Mouse (Mus musculus): Measurements from ENCODE around the gene Dock2. TPM values are rescaled to one million over a fixed set of nuclear protein-coding genes. Genes with fewer than 3 reads are reported as not detected.

Gene Dock2
- total RNA-seq, 2 experiments from 2014 or later, result 1.9 to 6.0 TPM

- no peak for DNase-seq
Observed at GRCm38 (mm10) chr11:34769946-34770345, 13.7 kb downstream of the Dock2 start.

DNA sequence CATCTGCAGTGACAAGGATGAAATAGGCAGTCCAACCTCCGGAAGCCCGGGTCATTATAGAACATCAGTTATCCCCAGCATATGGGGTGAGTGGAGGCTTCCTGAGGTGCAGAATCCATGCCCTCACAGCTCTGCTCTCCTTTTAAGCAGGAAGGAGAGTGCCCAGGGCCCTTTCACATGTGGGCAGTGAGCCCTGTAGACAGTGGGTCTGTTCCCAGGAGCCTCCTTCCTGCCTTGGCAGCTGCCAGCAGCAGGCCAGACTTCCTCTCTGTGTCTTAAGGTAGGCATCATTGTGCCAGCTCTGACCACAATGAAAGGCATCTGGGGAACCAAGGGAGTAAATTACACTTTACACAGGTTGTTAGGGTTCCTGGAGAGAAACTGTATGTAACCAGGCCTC, 14.3 kb downstream of the Dock2 start:
- no peak for DNase-seq

DNA sequence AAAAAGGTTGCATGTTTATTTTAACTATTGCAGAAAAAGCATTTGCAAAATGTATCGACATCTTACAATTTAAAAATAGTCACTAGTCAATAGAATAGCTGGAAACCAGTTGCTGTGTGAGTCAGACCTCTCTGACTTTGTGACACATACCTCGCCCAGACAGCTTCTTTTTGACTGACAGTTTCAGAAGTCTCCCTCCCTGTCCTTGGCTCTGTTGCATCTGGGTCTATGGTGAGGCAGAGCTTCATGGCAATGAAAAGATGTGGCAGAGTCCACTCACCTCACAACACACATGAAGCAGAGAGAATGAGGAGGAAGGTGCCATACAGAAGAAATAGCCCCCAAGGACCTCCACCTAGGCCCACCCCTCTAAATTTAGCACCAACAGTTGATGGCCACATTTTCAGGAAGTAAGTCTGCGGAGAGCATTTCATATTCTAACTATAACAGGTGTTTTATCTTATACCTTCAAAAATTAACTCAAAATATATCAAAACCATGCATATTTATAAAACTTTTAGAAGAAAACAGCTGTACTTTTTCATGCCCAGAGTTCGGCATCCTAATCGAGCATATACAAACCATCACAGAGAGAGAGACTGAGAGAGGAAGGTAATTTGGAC, 19.8 kb downstream of the Dock2 start:
- DNase-seq, result no peak

GRCm38 (mm10) chr11:34762570-34763127, 21.0 kb downstream of the Dock2 start:
- DNase-seq, result no peak

DNA sequence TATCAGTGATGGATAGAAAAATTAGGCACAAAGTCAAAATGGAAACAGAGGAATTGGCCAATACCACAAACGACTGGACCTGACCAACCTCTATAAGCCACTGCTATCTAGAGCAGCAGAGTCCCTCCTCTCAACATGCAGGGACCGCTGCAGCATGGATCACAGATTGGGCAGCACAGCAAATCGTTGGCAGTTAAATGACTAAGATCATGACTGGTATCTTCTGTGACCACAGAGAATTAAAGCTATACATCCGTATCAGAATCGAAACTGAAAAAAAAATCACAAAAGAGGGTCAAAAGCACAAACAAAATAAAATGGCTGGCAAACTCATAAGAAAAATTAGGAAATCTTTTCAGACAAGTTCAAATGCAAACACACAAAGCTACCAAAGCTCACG, 21.6 kb downstream of the Dock2 start:
- no peak for DNase-seq

DNA sequence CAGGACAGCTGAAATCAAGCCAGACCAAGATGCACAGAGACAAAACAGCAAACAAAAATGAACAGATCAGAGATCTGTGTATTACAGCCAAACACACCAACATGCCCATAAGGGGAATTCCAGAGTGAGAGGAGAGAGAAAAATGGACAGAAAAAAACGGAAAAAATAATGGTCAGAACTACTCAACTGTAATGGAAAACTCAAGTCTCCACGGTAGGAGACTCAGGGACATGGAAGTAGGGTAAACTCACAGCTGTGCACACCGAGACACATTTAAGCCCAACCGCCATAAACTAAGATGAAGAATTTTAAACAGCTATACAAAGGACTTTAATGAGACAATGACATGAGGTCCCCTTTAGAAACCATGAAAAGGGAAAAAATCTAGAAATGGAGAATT, 24.1 kb downstream of the Dock2 start:
- DNase-seq, result no peak

DNA sequence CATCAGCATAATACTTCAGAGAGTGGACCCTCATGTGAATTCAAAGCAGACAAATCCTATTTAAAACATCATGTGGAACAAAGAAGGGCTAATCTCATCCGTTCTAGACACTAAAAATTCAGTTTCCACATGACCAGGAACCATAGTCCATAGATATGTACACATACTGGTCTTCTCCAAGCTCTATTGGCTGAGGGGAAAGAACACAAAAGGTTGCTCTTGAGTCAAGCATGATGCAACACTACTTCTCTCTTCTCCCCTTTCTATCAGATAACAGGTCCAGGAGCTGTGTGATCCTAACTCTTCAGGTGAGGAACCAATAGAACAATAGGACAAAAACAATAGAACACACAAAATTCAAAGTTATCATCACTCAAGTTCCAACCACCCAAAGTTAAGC, 42.6 kb downstream of the Dock2 start:
- DNase-seq, result no peak

DNA sequence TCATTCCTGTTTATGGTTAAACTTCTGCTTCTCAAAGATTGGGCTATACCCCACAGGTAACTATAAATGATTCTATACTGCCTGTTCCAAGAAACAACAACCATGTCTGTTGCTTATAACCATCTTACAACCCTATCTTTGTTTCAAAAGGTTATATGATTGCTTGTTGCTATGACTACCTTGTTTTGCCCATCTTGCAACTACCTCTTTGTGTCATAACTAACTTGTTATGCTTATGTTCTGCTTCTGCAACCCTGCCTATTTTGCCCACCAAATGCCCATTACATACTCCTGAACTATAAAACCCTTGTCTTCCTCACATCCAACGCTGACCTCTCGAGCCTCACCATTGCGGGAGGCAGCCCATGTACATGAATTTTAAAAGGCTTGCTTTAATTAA, 43.9 kb downstream of the Dock2 start:
- no peak for DNase-seq

DNA sequence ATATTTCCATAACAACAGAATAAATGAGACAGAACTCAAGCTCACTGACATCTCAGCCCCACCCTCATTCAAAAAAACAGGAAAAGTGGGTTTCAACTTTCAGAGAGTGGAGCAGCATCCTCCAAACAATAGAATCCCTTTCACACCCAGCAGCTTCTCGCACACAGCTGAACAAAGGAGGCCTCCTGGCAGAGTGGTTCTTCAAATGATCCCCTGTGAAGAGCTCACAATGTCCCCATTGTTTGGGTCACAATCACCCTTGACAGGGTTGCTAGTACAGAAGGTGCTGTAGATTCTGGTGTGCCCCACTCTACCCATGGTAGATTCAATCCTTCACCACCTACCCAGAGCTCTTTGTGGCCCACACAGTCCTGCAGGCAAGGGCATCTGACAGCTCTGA, 44.7 kb downstream of the Dock2 start:
- DNase-seq, result no peak

- no peak for DNase-seq
Observed at GRCm38 (mm10) chr11:34737193-34737592, 46.5 kb downstream of the Dock2 start.

- DNase-seq, result no peak
Observed at GRCm38 (mm10) chr11:34734033-34734432, 49.7 kb downstream of the Dock2 start.

GRCm38 (mm10) chr11:34727467-34727866, 56.2 kb downstream of the Dock2 start:
- DNase-seq, result no peak

DNA sequence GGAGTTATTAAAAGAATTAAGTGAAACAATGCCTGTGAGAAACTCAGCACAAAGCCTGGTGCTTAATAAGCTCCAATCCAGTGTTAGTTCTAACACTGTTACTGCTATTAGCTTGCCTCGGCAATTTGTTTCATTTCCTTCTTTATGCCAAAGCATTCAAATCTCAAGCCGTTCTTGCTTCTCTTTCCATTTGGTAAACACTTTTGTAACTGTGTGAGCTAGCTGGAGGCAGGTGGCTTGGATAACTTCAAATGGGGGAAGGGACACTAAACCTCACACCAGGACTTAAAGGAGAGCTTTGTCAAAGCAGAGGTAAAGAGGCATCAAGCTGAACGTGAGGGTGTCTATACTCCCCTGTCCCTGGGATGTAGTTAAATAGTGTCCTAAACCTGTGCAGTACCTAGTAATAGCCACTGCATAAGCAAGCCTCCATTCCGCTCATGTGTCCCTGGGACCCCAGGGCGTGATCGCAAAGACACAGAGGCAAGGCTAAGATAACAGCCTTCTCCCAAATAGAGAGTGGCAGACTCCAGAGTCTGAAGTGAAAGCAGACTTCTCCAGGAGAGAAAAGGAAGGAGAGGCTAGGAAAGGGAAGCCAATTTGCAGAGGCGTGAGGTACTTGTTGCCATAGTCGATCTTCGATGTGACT, 56.9 kb downstream of the Dock2 start:
- no peak for DNase-seq

GRCm38 (mm10) chr11:34713360-34713759, 70.3 kb downstream of the Dock2 start:
- no peak for DNase-seq

- DNase-seq, result no peak
Observed at GRCm38 (mm10) chr11:34708278-34708677, 75.4 kb downstream of the Dock2 start.

GRCm38 (mm10) chr11:34707360-34707759, 76.3 kb downstream of the Dock2 start:
- DNase-seq, result no peak

DNA sequence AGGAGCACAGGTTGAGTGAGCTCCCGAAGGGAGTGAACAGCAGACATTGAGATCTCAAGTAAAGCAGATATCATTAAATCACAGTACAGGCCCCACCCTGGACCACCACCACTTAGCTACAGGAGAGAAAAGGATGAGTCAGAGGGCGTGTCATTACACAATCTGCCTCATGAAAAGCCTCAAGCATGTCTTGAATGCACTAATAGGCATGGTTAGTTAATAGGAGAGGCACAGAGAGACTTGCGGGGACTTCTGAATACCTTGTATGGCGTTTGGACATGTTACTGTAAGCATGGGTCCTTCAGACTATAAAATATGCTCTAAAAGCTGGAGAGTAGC, 78.6 kb downstream of the Dock2 start:
- DNase-seq, result no peak

GRCm38 (mm10) chr11:34704384-34705107, 79.1 kb downstream of the Dock2 start:
- DNase-seq, result no peak

DNA sequence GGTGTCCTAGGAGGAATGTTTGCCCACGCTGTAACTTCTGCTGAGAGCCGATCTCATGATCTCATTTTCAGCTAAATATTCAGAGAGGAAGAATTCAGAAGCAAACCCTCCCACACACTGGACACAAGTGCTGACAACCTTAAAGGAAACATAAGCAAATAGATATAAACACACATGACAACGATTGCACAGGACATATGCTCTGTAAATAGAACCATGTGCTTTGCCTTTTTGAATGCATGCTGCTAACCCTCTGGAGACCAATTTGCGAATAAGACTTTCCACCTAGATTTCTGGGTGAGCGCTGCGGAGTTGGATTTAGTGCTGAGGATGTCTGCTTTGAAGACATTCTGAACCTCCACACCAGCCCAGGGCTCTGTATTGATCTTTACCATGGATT, 79.8 kb downstream of the Dock2 start:
- DNase-seq, result no peak

DNA sequence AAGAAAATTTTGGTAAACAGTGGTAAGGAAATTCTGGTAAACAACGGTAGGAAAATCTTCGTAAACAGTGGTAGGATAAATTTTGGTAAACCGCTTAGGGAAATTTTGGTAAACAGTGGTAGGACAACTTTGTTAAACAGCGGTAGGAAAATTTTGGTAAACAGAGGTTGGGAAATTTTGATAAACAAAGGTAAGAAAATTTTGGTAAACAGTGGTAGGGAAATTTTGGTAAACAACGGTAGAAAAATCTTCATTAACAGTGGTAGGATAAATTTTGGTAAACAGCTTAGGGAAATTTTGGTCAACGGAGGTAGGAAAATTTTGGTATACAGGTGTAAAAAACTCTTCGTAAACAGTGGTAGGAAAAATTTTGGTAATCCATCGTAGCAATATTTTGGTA, 101.9 kb downstream of the Dock2 start:
- no peak for DNase-seq

GRCm38 (mm10) chr11:34544631-34545030, 239.1 kb downstream of the Dock2 start:
- no peak for DNase-seq

DNA sequence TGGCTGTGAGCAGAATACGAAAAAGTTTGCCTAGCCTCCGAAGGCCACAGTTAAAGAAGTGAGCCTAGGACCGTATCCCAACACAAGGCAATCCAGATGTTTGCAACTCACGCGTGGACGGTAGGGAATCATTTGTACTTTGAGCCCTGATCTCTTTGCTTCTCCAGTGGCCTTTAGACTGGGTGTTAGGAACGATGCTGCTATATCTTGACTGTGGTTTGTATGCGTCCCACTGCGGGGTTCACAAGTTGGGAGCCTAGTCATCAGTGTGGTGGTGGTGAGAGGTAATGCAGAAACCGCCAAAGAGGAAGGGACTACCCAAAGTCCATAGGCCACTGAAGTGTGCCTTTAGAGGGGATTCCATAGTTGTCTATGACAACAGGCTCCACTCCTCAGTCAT, 251.6 kb downstream of the Dock2 start:
- DNase-seq, result no peak

DNA sequence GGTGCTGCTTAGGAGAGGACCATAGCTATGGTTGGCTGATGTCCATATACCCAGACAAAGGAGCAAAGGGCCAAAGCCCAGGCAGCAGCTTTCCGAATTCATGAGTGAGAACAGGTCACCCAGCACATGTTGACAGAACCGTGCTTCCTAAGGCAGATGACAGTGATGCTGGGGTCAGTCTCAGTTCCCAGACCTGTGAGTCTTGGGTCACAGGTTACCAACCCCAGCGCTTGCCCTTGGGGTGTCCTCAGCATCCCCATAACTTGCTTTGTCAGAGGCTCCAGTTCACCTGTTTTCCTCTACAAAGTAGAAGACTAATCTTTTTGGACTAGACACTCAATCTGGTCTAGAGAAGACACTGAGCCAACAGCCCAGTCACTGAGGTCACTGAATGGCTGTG, 252.7 kb downstream of the Dock2 start:
- DNase-seq, result no peak

DNA sequence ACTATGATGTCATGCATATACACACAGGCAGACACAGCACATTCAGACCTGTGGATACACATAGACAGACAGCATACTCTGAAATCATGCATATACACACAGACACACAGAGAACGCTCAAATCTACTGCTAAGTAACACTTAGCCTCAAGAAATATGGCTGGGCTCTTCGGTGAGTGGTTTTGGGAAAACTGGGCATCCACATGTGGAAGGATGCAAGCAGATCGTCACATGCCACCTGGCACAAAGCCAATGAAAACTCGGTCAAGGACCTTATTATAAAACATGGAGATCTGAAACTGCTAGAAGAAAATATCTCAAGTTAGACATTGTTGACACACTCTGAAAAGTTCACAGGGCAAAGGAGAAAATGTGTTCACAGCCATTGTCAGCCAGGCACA, 255.7 kb downstream of the Dock2 start:
- no peak for DNase-seq
